Mouse (Mus musculus) lung, adult 2 months (tissue): ENCODE data around the gene Itga2.

Experiments used
- CTCF ChIP-seq: fragments of 200-500 bp; IDR thresholded peaks from 2 replicates; pipeline ENCODE4 v1.5.1; 2011; ENCODE audit warnings: mild to moderate bottlenecking, low read length, control low read depth; ENCODE audit not compliant: insufficient read depth
- POLR2A ChIP-seq: fragments of 200-500 bp; IDR thresholded peaks from 2 replicates; pipeline ENCODE4 v1.6.1; 2011; ENCODE audit warnings: low read depth, mild to moderate bottlenecking, control low read depth, low read length, borderline replicate concordance; ENCODE audit errors: extremely low read depth

- TF ChIP-seq POLR2A = no peak
- TF ChIP-seq CTCF = no peak
Observed at GRCm38 (mm10) chr13:114891655-114892054, 40.2 kb downstream of the Itga2 start.
